ENCODE assay signal across 10 mouse cellular contexts in the genomic region with DNA sequence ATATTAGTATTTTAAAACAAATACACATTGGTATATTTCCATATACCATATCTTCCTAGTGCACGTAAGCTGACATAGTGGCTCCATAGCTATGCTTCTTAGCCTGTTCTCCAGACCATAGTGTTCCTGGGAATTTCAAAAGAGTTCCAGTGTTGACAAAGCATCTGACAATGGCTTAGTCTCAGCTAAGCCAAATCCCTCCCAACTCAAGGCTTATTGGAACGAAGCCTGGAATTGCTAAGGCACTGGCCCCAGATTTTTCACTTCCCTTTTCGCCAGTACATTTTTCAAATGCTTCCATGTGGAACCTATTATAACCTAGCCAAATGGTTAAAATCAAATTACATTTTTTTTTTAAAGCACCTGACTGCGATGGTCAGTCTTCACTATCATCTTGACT. TPM values are rescaled to one million over a fixed set of nuclear protein-coding genes. Genes with fewer than 3 reads are reported as not detected.
A peak's percentile ranks its signal among the peaks of the same experiment; 100 is the strongest.
DNase-seq lines count a peak whose midpoint lies in the region; ATAC-seq and TF ChIP-seq lines count a peak whose summit lies in the region.
"Had no signal": no experiment of that assay in that cellular context is flagged by ENCODE, and none has a peak within 500 bp of the region (broad histone marks: within the 10 kb centered on the region; RNA-seq: fewer than 3 reads in every experiment).

No protein-coding gene starts in this region.

- no peaks in the 10 kb centered on the region for H3K9me3 ChIP-seq in kidney, embryonic 15.5 days (replicated peaks)
- no peaks in the 10 kb centered on the region for H3K9me3 ChIP-seq in limb, embryonic 15.5 days
- H3K9me3 ChIP-seq in neural tube, embryonic 15.5 days (replicated peaks), result no peaks in the 10 kb centered on the region
- no peaks in the 10 kb centered on the region for H3K9me3 ChIP-seq in hindbrain, embryonic 13.5 days

- no peak overlapping the region for H3K9ac ChIP-seq in kidney, embryonic 15.5 days
- H3K9ac ChIP-seq in limb, embryonic 15.5 days, result no peak overlapping the region
- no peak overlapping the region for H3K9ac ChIP-seq in neural tube, embryonic 15.5 days (replicated peaks)
- H3K9ac ChIP-seq in hindbrain, embryonic 13.5 days, result no peak overlapping the region

- H3K4me3 ChIP-seq in kidney, adult 2 months (ENCODE audit: insufficient read depth, low read depth, low read length), result no peak overlapping the region
- H3K4me3 ChIP-seq in kidney, embryonic 15.5 days (replicated peaks), result no peak overlapping the region
- no peak overlapping the region for H3K4me3 ChIP-seq in limb, embryonic 15.5 days
- no peak overlapping the region for H3K4me3 ChIP-seq in neural tube, embryonic 15.5 days (replicated peaks)
- no peak overlapping the region for H3K4me3 ChIP-seq in hindbrain, embryonic 13.5 days

- H3K4me1 ChIP-seq in kidney, adult 2 months (ENCODE audit: control insufficient read depth, insufficient read depth, low read length), result peaks cover 23% of the 10 kb centered on the region
- H3K4me1 ChIP-seq in kidney, embryonic 15.5 days, result peaks cover 15% of the 10 kb centered on the region
- peaks cover 8% of the 10 kb centered on the region; the same call in 1 of the 2 replicates for H3K4me1 ChIP-seq in limb, embryonic 15.5 days
- H3K4me1 ChIP-seq in neural tube, embryonic 15.5 days, result peaks cover 10% of the 10 kb centered on the region
- H3K4me1 ChIP-seq in hindbrain, embryonic 13.5 days (replicated peaks), result peaks cover 10% of the 10 kb centered on the region

- H3K36me3 ChIP-seq in kidney, adult 2 months (ENCODE audit: control insufficient read depth, insufficient read depth, low read length), result no peaks in the 10 kb centered on the region
- no peaks in the 10 kb centered on the region for H3K36me3 ChIP-seq in kidney, embryonic 15.5 days
- H3K36me3 ChIP-seq in limb, embryonic 15.5 days, result no peaks in the 10 kb centered on the region
- H3K36me3 ChIP-seq in neural tube, embryonic 15.5 days, result no peaks in the 10 kb centered on the region
- no peaks in the 10 kb centered on the region for H3K36me3 ChIP-seq in hindbrain, embryonic 13.5 days

- TF ChIP-seq CTCF in kidney, adult 2 months (conservative IDR thresholded peaks at IDR 0.05; ENCODE audit: insufficient read depth, insufficient read length, low read depth, low read length), result no peak
- no peak for TF ChIP-seq CTCF in brain, embryonic 14.5 days (IDR thresholded peaks at IDR 0.05; ENCODE audit: borderline replicate concordance, extremely low read depth, insufficient read depth, insufficient read length)

- intact Hi-C loops in gastrocnemius, postnatal 14 days (cut with DNase I; ENCODE audit: low total_unique reads), result no loop called here

- no peak for ATAC-seq in kidney, embryonic 15.5 days (replicated peaks; ENCODE audit: low FRiP score)
- ATAC-seq in limb, embryonic 15.5 days (ENCODE audit: insufficient number of reproducible peaks, low FRiP score, low TSS enrichment, low read depth), result no peak
- ATAC-seq in neural tube, embryonic 15.5 days (ENCODE audit: low FRiP score), result no peak
- ATAC-seq in hindbrain, embryonic 13.5 days (ENCODE audit: low FRiP score), result no peak

- 34% methylated on average over 4 of the region's 4 CpGs for WGBS in kidney, adult 2 months
- 77% methylated on average over 4 of the region's 4 CpGs for WGBS in kidney, embryonic 15.5 days
- 41% methylated on average over 4 of the region's 4 CpGs for WGBS in limb, embryonic 15.5 days
- WGBS in neural tube, embryonic 15.5 days, result 85% methylated on average over 4 of the region's 4 CpGs
- 79% methylated on average over 4 of the region's 4 CpGs for WGBS in hindbrain, embryonic 13.5 days

- H3K4me2 ChIP-seq in kidney, embryonic 15.5 days, result no peak overlapping the region
- H3K4me2 ChIP-seq in limb, embryonic 15.5 days, result no peak overlapping the region
- H3K4me2 ChIP-seq in neural tube, embryonic 15.5 days, result no peak overlapping the region
- H3K4me2 ChIP-seq in hindbrain, embryonic 13.5 days, result no peak overlapping the region
- H3K4me2 ChIP-seq: midbrain, embryonic 11.5 days had no signal

- no peaks in the 10 kb centered on the region for H3K27me3 ChIP-seq in kidney, adult 2 months (replicated peaks; ENCODE audit: control insufficient read depth, insufficient read depth, low read length)
- 0 out of 2 replicates have a peak, but pooled peaks cover 4% of the 10 kb centered on the region for H3K27me3 ChIP-seq in kidney, embryonic 15.5 days
- no peaks in the 10 kb centered on the region for H3K27me3 ChIP-seq in limb, embryonic 15.5 days
- no peaks in the 10 kb centered on the region for H3K27me3 ChIP-seq in neural tube, embryonic 15.5 days (replicated peaks)
- peaks cover 11% of the 10 kb centered on the region; the same call in 1 of the 2 replicates for H3K27me3 ChIP-seq in hindbrain, embryonic 13.5 days

- DNase-seq in kidney, adult 2 months, result peak; percentile 87
- peak; percentile 79 for DNase-seq in brain, embryonic 14.5 days (ENCODE audit: low read depth)
- peak; percentile 21 for DNase-seq in gastrocnemius, postnatal 14 days
- DNase-seq in spleen, postnatal 10 days (ENCODE audit: low spot score in 2 of 2), result no peak

- H3K27ac ChIP-seq in kidney, adult 2 months (ENCODE audit: insufficient read depth, low read depth, low read length), result peak overlapping the region; percentile 77
- H3K27ac ChIP-seq in kidney, embryonic 15.5 days, result no peak overlapping the region
- H3K27ac ChIP-seq in limb, embryonic 15.5 days, result 0 out of 2 replicates have a peak overlapping the region, but pooled peaks have one; percentile 27
- H3K27ac ChIP-seq in neural tube, embryonic 15.5 days (replicated peaks), result no peak overlapping the region
- no peak overlapping the region for H3K27ac ChIP-seq in hindbrain, embryonic 13.5 days

- TF ChIP-seq POLR2A in kidney, adult 2 months (IDR thresholded peaks at IDR 0.05; ENCODE audit: low read depth, low read length), result no peak
- TF ChIP-seq POLR2A in brain, embryonic 14.5 days (IDR thresholded peaks at IDR 0.05; ENCODE audit: borderline replicate concordance, extremely low read depth, insufficient read depth, insufficient read length, poor library complexity, severe bottlenecking), result no peak

RNA-seq across cellular contexts. Expression of a gene that starts 3.6 kb away (rescaled TPM):
- polyA plus RNA-seq in kidney, adult 2 months (2012; rRNA removed), result 92.7 and 114 TPM in 2 replicates
- 1.7 and 2.1 TPM in 2 replicates for polyA plus RNA-seq in kidney, embryonic 15.5 days (2015; fragmentation: Nextera tagmentation; extraction: Ambion mirVana)
- 0.64 and 0.72 TPM in 2 replicates for polyA plus RNA-seq in brain, embryonic 14.5 days (2012; rRNA removed)
- total RNA-seq in gastrocnemius, postnatal 14 days (2021), result under 1 TPM; 0.22 to 0.29 TPM
- polyA plus RNA-seq in limb, embryonic 15.5 days (2015; fragmentation: Nextera tagmentation; extraction: Ambion mirVana), result 2.1 and 2.2 TPM in 2 replicates
- 0.51 and 0.57 TPM in 2 replicates for polyA plus RNA-seq in neural tube, embryonic 15.5 days (2015; fragmentation: Nextera tagmentation; extraction: Ambion mirVana)
- polyA plus RNA-seq in hindbrain, embryonic 13.5 days (2015; fragmentation: Nextera tagmentation; extraction: Ambion mirVana), result 0.43 and 0.77 TPM in 2 replicates
- total RNA-seq: MEL had no signal

Comparison
In these comparisons a context has a peak if more than half of its experiments do, and no peak if none do; other contexts are left out.
1. H3K27ac ChIP-seq: peak in kidney, adult 2 months (single experiment) and limb, embryonic 15.5 days (single experiment); none in kidney, embryonic 15.5 days (single experiment), neural tube, embryonic 15.5 days (single experiment) and hindbrain, embryonic 13.5 days (single experiment).
2. RNA of a gene that starts 3.6 kb away (polyA plus RNA-seq): 92.7 to 114 TPM in kidney, adult 2 months; 1.7 to 2.1 TPM in kidney, embryonic 15.5 days, 2.1 to 2.2 TPM in limb, embryonic 15.5 days, 0.43 to 0.77 TPM in hindbrain, embryonic 13.5 days, 0.64 to 0.72 TPM in brain, embryonic 14.5 days and 0.51 to 0.57 TPM in neural tube, embryonic 15.5 days; every median in the first group is over 10 times any median in the second.
3. DNase-seq: peak in kidney, adult 2 months (single experiment), brain, embryonic 14.5 days (single experiment) and gastrocnemius, postnatal 14 days (single experiment); none in spleen, postnatal 10 days (0 of 2).